In the genomic region with DNA sequence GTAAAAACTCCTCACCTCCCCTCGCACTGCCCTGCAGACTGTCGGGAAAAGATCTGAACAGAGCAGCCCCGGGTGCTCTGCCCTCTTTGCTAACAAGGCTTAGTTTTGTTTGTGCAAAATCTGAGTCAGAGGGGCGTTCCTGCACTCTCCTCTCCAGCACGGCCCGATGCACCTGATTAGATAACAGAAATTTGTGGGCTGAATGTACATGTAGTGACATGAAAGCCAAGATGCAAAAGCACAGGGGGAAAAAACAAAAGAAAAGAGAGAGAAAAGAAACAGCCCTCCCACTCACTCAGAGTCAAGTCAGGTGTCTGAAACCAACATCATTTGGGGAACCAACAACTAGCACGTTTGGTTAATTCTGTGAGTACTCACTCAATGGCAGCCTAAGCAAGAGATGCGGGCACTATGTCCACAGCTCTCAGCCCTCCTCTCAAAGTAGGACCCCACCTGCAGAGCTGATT, we compare ENCODE assay signal across 16 mouse cellular contexts.
DNase-seq lines count a peak whose midpoint lies in the region; ATAC-seq and TF ChIP-seq lines count a peak whose summit lies in the region.
"Had no signal": no experiment of that assay in that cellular context is flagged by ENCODE, and none has a peak within 500 bp of the region (broad histone marks: within the 10 kb centered on the region; RNA-seq: fewer than 3 reads in every experiment).

No protein-coding gene starts in this region.

- no peak overlapping the region for H3K4me3 ChIP-seq in heart, embryonic 10.5 days
- H3K4me3 ChIP-seq in thymus, adult 2 months (ENCODE audit: control insufficient read depth, insufficient read depth, low read length) = no peak overlapping the region
- H3K4me3 ChIP-seq in intestine, embryonic 16.5 days (ENCODE audit: low read length) = no peak overlapping the region
- no peak overlapping the region for H3K4me3 ChIP-seq in midbrain, embryonic 11.5 days (ENCODE audit: low read depth, low read length)
- H3K4me3 ChIP-seq: erythroblast, embryonic 14.5 days; heart, embryonic 13.5 days; hindbrain, embryonic 12.5 days; lung, embryonic 15.5 days had no signal

- WGBS in heart, embryonic 10.5 days = 28% methylated on average over 8 of the region's 8 CpGs
- WGBS in thymus, adult 2 months = 73% methylated on average over 8 of the region's 8 CpGs
- WGBS in intestine, embryonic 16.5 days = 25% methylated on average over 8 of the region's 8 CpGs
- WGBS in midbrain, embryonic 11.5 days = 65% methylated on average over 8 of the region's 8 CpGs

- no peaks in the 10 kb centered on the region for H3K27me3 ChIP-seq in heart, embryonic 10.5 days (ENCODE audit: insufficient read depth, poor library complexity, severe bottlenecking)
- H3K27me3 ChIP-seq in thymus, adult 2 months (ENCODE audit: control insufficient read depth, insufficient read depth, low read length) = no peaks in the 10 kb centered on the region
- no peaks in the 10 kb centered on the region for H3K27me3 ChIP-seq in intestine, embryonic 16.5 days (replicated peaks; ENCODE audit: control insufficient read depth, insufficient read depth, low read length)
- H3K27me3 ChIP-seq in midbrain, embryonic 11.5 days (ENCODE audit: control insufficient read depth, insufficient read depth, low read length) = no peaks in the 10 kb centered on the region
- H3K27me3 ChIP-seq: heart, embryonic 13.5 days; hindbrain, embryonic 12.5 days; lung, embryonic 15.5 days had no signal

- no peak overlapping the region for H3K9ac ChIP-seq in intestine, embryonic 16.5 days (ENCODE audit: low read depth, low read length)
- H3K9ac ChIP-seq in midbrain, embryonic 11.5 days (ENCODE audit: low read length) = no peak overlapping the region
- H3K9ac ChIP-seq: heart, embryonic 13.5 days; hindbrain, embryonic 12.5 days; lung, embryonic 15.5 days had no signal

- H3K27ac ChIP-seq in heart, embryonic 10.5 days = no peak overlapping the region
- no peak overlapping the region for H3K27ac ChIP-seq in thymus, adult 2 months (ENCODE audit: control insufficient read depth, insufficient read depth, low read length)
- no peak overlapping the region for H3K27ac ChIP-seq in intestine, embryonic 16.5 days (ENCODE audit: low read length)
- H3K27ac ChIP-seq in midbrain, embryonic 11.5 days (ENCODE audit: low read depth, low read length) = no peak overlapping the region
- H3K27ac ChIP-seq: heart, embryonic 13.5 days; hindbrain, embryonic 12.5 days; lung, embryonic 15.5 days had no signal

- no peak overlapping the region for H3K4me2 ChIP-seq in intestine, embryonic 16.5 days (ENCODE audit: low read depth, low read length)
- H3K4me2 ChIP-seq in midbrain, embryonic 11.5 days = no peak overlapping the region
- H3K4me2 ChIP-seq: heart, embryonic 13.5 days; hindbrain, embryonic 12.5 days; lung, embryonic 15.5 days had no signal

- no peak for TF ChIP-seq CTCF in thymus, adult 2 months (IDR thresholded peaks at IDR 0.05; ENCODE audit: borderline replicate concordance, control insufficient read depth, extremely low read depth, insufficient read depth, low read length, poor library complexity)

- H3K4me1 ChIP-seq in heart, embryonic 10.5 days = peaks cover 11% of the 10 kb centered on the region
- 0 out of 2 replicates have a peak, but pooled peaks cover 3% of the 10 kb centered on the region for H3K4me1 ChIP-seq in thymus, adult 2 months (replicated peaks; ENCODE audit: control insufficient read depth, insufficient read depth, low read length)
- 0 out of 2 replicates have a peak, but pooled peaks cover 10% of the 10 kb centered on the region for H3K4me1 ChIP-seq in intestine, embryonic 16.5 days (ENCODE audit: control insufficient read depth, insufficient read depth, low read length)
- H3K4me1 ChIP-seq in midbrain, embryonic 11.5 days (ENCODE audit: control insufficient read depth, insufficient read depth, low read length) = no peaks in the 10 kb centered on the region
- H3K4me1 ChIP-seq: hindbrain, embryonic 12.5 days; lung, embryonic 15.5 days had no signal

- TF ChIP-seq POLR2A in thymus, adult 2 months (IDR thresholded peaks at IDR 0.05; ENCODE audit: control insufficient read depth, extremely low read depth, insufficient read depth, low read length, poor library complexity) = no peak

- no peaks in the 10 kb centered on the region for H3K36me3 ChIP-seq in heart, embryonic 10.5 days
- H3K36me3 ChIP-seq in thymus, adult 2 months (ENCODE audit: control insufficient read depth, insufficient read depth, low read length) = no peaks in the 10 kb centered on the region
- H3K36me3 ChIP-seq in intestine, embryonic 16.5 days (ENCODE audit: control insufficient read depth, insufficient read depth, low read length) = no peaks in the 10 kb centered on the region
- H3K36me3 ChIP-seq in midbrain, embryonic 11.5 days (ENCODE audit: control insufficient read depth, insufficient read depth, low read length) = no peaks in the 10 kb centered on the region
- H3K36me3 ChIP-seq: heart, embryonic 13.5 days; hindbrain, embryonic 12.5 days; lung, embryonic 15.5 days had no signal

- DNase-seq in heart, embryonic 10.5 days (ENCODE audit: low spot score) = peak; percentile 22
- no peak for DNase-seq in heart, postnatal 4 days
- peak; percentile 6 for DNase-seq in thymus, adult 2 months
- no peak for DNase-seq in thymus, postnatal 0 days (ENCODE audit: low spot score)
- DNase-seq in urinary bladder, postnatal 25 days (ENCODE audit: low spot score) = peak; percentile 29
- no peak for DNase-seq in left cerebral cortex, adult 8-10 months (ENCODE audit: low spot score in 2 of 2)
- no peak for DNase-seq in midbrain, embryonic 11.5 days (ENCODE audit: low spot score, missing footprints)
- DNase-seq: adrenal gland, postnatal 14 days; gastrocnemius, postnatal 36 days; kidney, postnatal 36 days; midbrain, embryonic 14.5 days had no signal

- H3K9me3 ChIP-seq in heart, embryonic 10.5 days = no peaks in the 10 kb centered on the region
- H3K9me3 ChIP-seq in intestine, embryonic 16.5 days (ENCODE audit: control insufficient read depth, low read length) = no peaks in the 10 kb centered on the region
- H3K9me3 ChIP-seq in midbrain, embryonic 11.5 days (ENCODE audit: control insufficient read depth, low read length) = no peaks in the 10 kb centered on the region
- H3K9me3 ChIP-seq: heart, embryonic 13.5 days; hindbrain, embryonic 12.5 days; lung, embryonic 15.5 days had no signal

- ATAC-seq in intestine, embryonic 16.5 days = peak; percentile 63; the same call in 1 of the 2 replicates
- no peak for ATAC-seq in midbrain, embryonic 11.5 days (ENCODE audit: low FRiP score)

Comparison
In these comparisons a context has a peak if more than half of its experiments do, and no peak if none do; other contexts are left out.
1. DNase-seq: peak in heart, embryonic 10.5 days (single experiment), thymus, adult 2 months (single experiment) and urinary bladder, postnatal 25 days (single experiment); none in heart, postnatal 4 days (single experiment), thymus, postnatal 0 days (single experiment), left cerebral cortex, adult 8-10 months (0 of 2) and midbrain, embryonic 11.5 days (single experiment).